Mouse (Mus musculus): ENCODE measurements around the gene Crocc. TPM values are rescaled to one million over a fixed set of nuclear protein-coding genes. Genes with fewer than 3 reads are reported as not detected.
A peak's percentile ranks its signal among the peaks of the same experiment; 100 is the strongest.

Gene Crocc
- polyA plus RNA-seq, 1 experiment from 2014 or later = 0.47 TPM

GRCm38 (mm10) chr4:141064104-141064659 is 3.8 kb upstream of the Crocc start:
- Histone ChIP-seq H3K36me3 (replicated peaks; ENCODE audit: insufficient read depth, low read length) (peaks cover 38% of the 10 kb centered on the region), H3K4me1 (ENCODE audit: insufficient read depth) (peaks cover 18% of the 10 kb centered on the region), H3K9ac (replicated peaks) (no peak overlapping the region), H3K4me3 (ENCODE audit: low read depth, low read length) (no peak overlapping the region), H3K4me2 (ENCODE audit: low read depth, low read length) (no peak overlapping the region), H3K27ac (ENCODE audit: low read depth) (no peak overlapping the region), H3K9me3 (ENCODE audit: low read length) (no peaks in the 10 kb centered on the region), H3K27me3 (ENCODE audit: insufficient read depth, low read length) (no peaks in the 10 kb centered on the region)
- no peak for ATAC-seq
- TF ChIP-seq CTCF (IDR thresholded peaks at IDR 0.05; ENCODE audit: low read depth) = no peak
- TF ChIP-seq EP300 (IDR thresholded peaks at IDR 0.05; ENCODE audit: low read depth) = no peak
- DNase-seq = no peak
- 86% methylated on average over 4 of the region's 4 CpGs for WGBS (ENCODE audit: insufficient replicate concordance)

- Histone ChIP-seq H3K27ac (ENCODE audit: low read depth) (peak overlapping the region; percentile 64; the same call in 1 of the 2 replicates), H3K4me1 (ENCODE audit: insufficient read depth) (peaks cover 14% of the 10 kb centered on the region; the same call in 1 of the 2 replicates), H3K27me3 (ENCODE audit: insufficient read depth, low read length) (no peaks in the 10 kb centered on the region), H3K9me3 (ENCODE audit: low read length) (no peaks in the 10 kb centered on the region), H3K4me2 (ENCODE audit: low read depth, low read length) (peak overlapping the region; percentile 95), H3K9ac (replicated peaks) (peak overlapping the region; percentile 76), H3K36me3 (replicated peaks; ENCODE audit: insufficient read depth, low read length) (no peaks in the 10 kb centered on the region), H3K4me3 (ENCODE audit: low read depth, low read length) (peak overlapping the region; percentile 63)
- TF ChIP-seq EP300 (IDR thresholded peaks at IDR 0.05; ENCODE audit: low read depth) = no peak
- no peak for TF ChIP-seq CTCF (IDR thresholded peaks at IDR 0.05; ENCODE audit: low read depth)
- ATAC-seq (peak; percentile 35), DNase-seq (no peak)
- WGBS (ENCODE audit: insufficient replicate concordance) = 7% methylated on average over 31 of the region's 32 CpGs
Measured at GRCm38 (mm10) chr4:141059616-141060425, 529 bp downstream of the Crocc start.

- Histone ChIP-seq H3K4me2 (ENCODE audit: low read depth, low read length) (no peak overlapping the region), H3K9ac (replicated peaks) (no peak overlapping the region), H3K4me3 (ENCODE audit: low read depth, low read length) (no peak overlapping the region), H3K27ac (ENCODE audit: low read depth) (no peak overlapping the region), H3K27me3 (ENCODE audit: insufficient read depth, low read length) (no peaks in the 10 kb centered on the region), H3K4me1 (ENCODE audit: insufficient read depth) (peaks cover 14% of the 10 kb centered on the region; the same call in 1 of the 2 replicates), H3K36me3 (replicated peaks; ENCODE audit: insufficient read depth, low read length) (no peaks in the 10 kb centered on the region), H3K9me3 (ENCODE audit: low read length) (no peaks in the 10 kb centered on the region)
- 70% methylated on average over 9 of the region's 9 CpGs for WGBS (ENCODE audit: insufficient replicate concordance)
- ATAC-seq = no peak
- no peak for DNase-seq
- TF ChIP-seq CTCF (IDR thresholded peaks at IDR 0.05; ENCODE audit: low read depth) (no peak), EP300 (IDR thresholded peaks at IDR 0.05; ENCODE audit: low read depth) (no peak)
Measured at GRCm38 (mm10) chr4:141058835-141059234, 1.5 kb downstream of the Crocc start.

GRCm38 (mm10) chr4:141056970-141057369 is 3.4 kb downstream of the Crocc start:
- ATAC-seq = no peak
- H3K9ac ChIP-seq (replicated peaks) = no peak overlapping the region
- H3K27ac ChIP-seq (ENCODE audit: low read depth) = no peak overlapping the region
- no peaks in the 10 kb centered on the region for H3K27me3 ChIP-seq (ENCODE audit: insufficient read depth, low read length)
- peaks cover 14% of the 10 kb centered on the region; the same call in 1 of the 2 replicates for H3K4me1 ChIP-seq (ENCODE audit: insufficient read depth)
- no peaks in the 10 kb centered on the region for H3K36me3 ChIP-seq (replicated peaks; ENCODE audit: insufficient read depth, low read length)
- WGBS (ENCODE audit: insufficient replicate concordance) = 91% methylated on average over 10 of the region's 10 CpGs
- DNase-seq = no peak
- TF ChIP-seq CTCF (IDR thresholded peaks at IDR 0.05; ENCODE audit: low read depth) = no peak
- TF ChIP-seq EP300 (IDR thresholded peaks at IDR 0.05; ENCODE audit: low read depth) = no peak
- no peaks in the 10 kb centered on the region for H3K9me3 ChIP-seq (ENCODE audit: low read length)
- H3K4me3 ChIP-seq (ENCODE audit: low read depth, low read length) = no peak overlapping the region
- no peak overlapping the region for H3K4me2 ChIP-seq (ENCODE audit: low read depth, low read length)

GRCm38 (mm10) chr4:141053568-141054161 is 6.7 kb downstream of the Crocc start:
- no peak for TF ChIP-seq CTCF (IDR thresholded peaks at IDR 0.05; ENCODE audit: low read depth)
- TF ChIP-seq EP300 (IDR thresholded peaks at IDR 0.05; ENCODE audit: low read depth) = no peak
- Histone ChIP-seq H3K36me3 (replicated peaks; ENCODE audit: insufficient read depth, low read length) (no peaks in the 10 kb centered on the region), H3K4me1 (ENCODE audit: insufficient read depth) (no peaks in the 10 kb centered on the region), H3K9ac (replicated peaks) (no peak overlapping the region), H3K4me3 (ENCODE audit: low read depth, low read length) (no peak overlapping the region), H3K9me3 (ENCODE audit: low read length) (no peaks in the 10 kb centered on the region), H3K27ac (ENCODE audit: low read depth) (no peak overlapping the region), H3K27me3 (ENCODE audit: insufficient read depth, low read length) (no peaks in the 10 kb centered on the region), H3K4me2 (ENCODE audit: low read depth, low read length) (no peak overlapping the region)
- 58% methylated on average over 17 of the region's 17 CpGs for WGBS (ENCODE audit: insufficient replicate concordance)
- ATAC-seq = no peak
- no peak for DNase-seq

GRCm38 (mm10) chr4:141053138-141053537 is 7.2 kb downstream of the Crocc start:
- 65% methylated on average over 8 of the region's 8 CpGs for WGBS (ENCODE audit: insufficient replicate concordance)
- Histone ChIP-seq H3K4me3 (ENCODE audit: low read depth, low read length) (no peak overlapping the region), H3K36me3 (replicated peaks; ENCODE audit: insufficient read depth, low read length) (no peaks in the 10 kb centered on the region), H3K27me3 (ENCODE audit: insufficient read depth, low read length) (no peaks in the 10 kb centered on the region), H3K9ac (replicated peaks) (no peak overlapping the region), H3K27ac (ENCODE audit: low read depth) (no peak overlapping the region), H3K4me1 (ENCODE audit: insufficient read depth) (no peaks in the 10 kb centered on the region), H3K9me3 (ENCODE audit: low read length) (no peaks in the 10 kb centered on the region), H3K4me2 (ENCODE audit: low read depth, low read length) (no peak overlapping the region)
- no peak for TF ChIP-seq CTCF (IDR thresholded peaks at IDR 0.05; ENCODE audit: low read depth)
- TF ChIP-seq EP300 (IDR thresholded peaks at IDR 0.05; ENCODE audit: low read depth) = no peak
- ATAC-seq = no peak
- DNase-seq = no peak

Data from liver, postnatal 0 days (tissue).